Mouse (Mus musculus) liver, embryonic 14.5 days (tissue): ENCODE measurements at regions not wholly inside any gene's neighbourhood (a gene's known extent, or its start where the extent isn't known, plus 50 kb on each side); places are given as distances from the start of the nearest gene placed in this dataset.

Experiments used
- ATAC-seq: fragments of 200-750 bp; cut with Nextera tagmentation; 2 replicates; pipeline ENCODE4 v1.8.0; 2017; ENCODE audit warnings: moderate number of reproducible peaks, mild to moderate bottlenecking, moderate library complexity; ENCODE audit not compliant: insufficient read depth
- DNase-seq, 3 experiments: peaks; one replicate each; pipeline ENCODE4 v3.0.0-alpha.2; 2012 to 2013; ENCODE audit warnings: low read depth in 3 of 3, low spot score in 3 of 3
- H3K27ac ChIP-seq: fragments of 300-500 bp; sonication (generic); 2 replicates; pipeline ENCODE4 v1.5.1; 2014; ENCODE audit warnings: moderate library complexity, mild to moderate bottlenecking, control low read depth, inconsistent platforms
- H3K27me3 ChIP-seq: fragments of 300-500 bp; sonication (generic); 2 replicates; pipeline ENCODE4 v1.6.1; 2014; ENCODE audit warnings: mild to moderate bottlenecking, low read length, moderate library complexity; ENCODE audit not compliant: control insufficient read depth, insufficient read depth
- H3K36me3 ChIP-seq: fragments of 300-500 bp; sonication (generic); replicated peaks from 2 replicates; pipeline ENCODE4 v1.6.1; 2014; ENCODE audit warnings: low read depth; ENCODE audit not compliant: control insufficient read depth, insufficient read depth
- H3K4me1 ChIP-seq, 2 experiments: fragments of 200-500 bp in 1 of 2; fragments of 300-500 bp in 1 of 2; sonication (generic) in 1 of 2; replicated peaks; 2 replicates each; pipeline ENCODE4 v1.6.1; 2012 to 2014; ENCODE audit warnings: antibody characterized with exemption in 1 of 2, inconsistent platforms in 1 of 2, low read length in 1 of 2; ENCODE audit not compliant: control insufficient read depth in 2 of 2, insufficient read depth in 2 of 2
- H3K4me2 ChIP-seq: fragments of 300-500 bp; sonication (generic); 2 replicates; pipeline ENCODE4 v1.6.1; 2014; ENCODE audit warnings: low read depth, mild to moderate bottlenecking, control low read depth, moderate library complexity
- H3K4me3 ChIP-seq, 2 experiments: fragments of 200-500 bp in 1 of 2; fragments of 300-500 bp in 1 of 2; sonication (generic) in 1 of 2; 2 replicates each; pipeline ENCODE4 v1.5.1; 2012 to 2014; ENCODE audit warnings: low read depth in 2 of 2, low read length in 2 of 2, mild to moderate bottlenecking in 2 of 2, control low read depth in 1 of 2, inconsistent platforms in 1 of 2, moderate library complexity in 1 of 2; ENCODE audit not compliant: insufficient read depth in 1 of 2
- H3K9ac ChIP-seq: fragments of 300-500 bp; sonication (generic); replicated peaks from 2 replicates; pipeline ENCODE4 v1.6.1; 2014; ENCODE audit warnings: mild to moderate bottlenecking, control low read depth, moderate library complexity
- H3K9me3 ChIP-seq: fragments of 300-500 bp; sonication (generic); 2 replicates; pipeline ENCODE4 v1.6.1; 2016; ENCODE audit warnings: low read length, mixed read lengths; ENCODE audit not compliant: control insufficient read depth
- CTCF ChIP-seq: IDR thresholded peaks from 2 replicates; pipeline ENCODE4 v1.5.1; 2016; ENCODE audit warnings: antibody characterized with exemption, low read depth, control low read depth
- EP300 ChIP-seq: IDR thresholded peaks from 2 replicates; pipeline ENCODE4 v1.6.1; 2016; ENCODE audit warnings: antibody characterized with exemption, low read depth
- WGBS: fragments of 180-500 bp; shearing (Covaris S2); extraction: QIAGEN DNeasy Blood & Tissue Kit; methylation state at CpG from one replicate; pipeline ENCODE4 v1.1.7; 2014; ENCODE audit not compliant: insufficient replicate concordance; 5-methylcytosine and 5-hydroxymethylcytosine counted together

DNA sequence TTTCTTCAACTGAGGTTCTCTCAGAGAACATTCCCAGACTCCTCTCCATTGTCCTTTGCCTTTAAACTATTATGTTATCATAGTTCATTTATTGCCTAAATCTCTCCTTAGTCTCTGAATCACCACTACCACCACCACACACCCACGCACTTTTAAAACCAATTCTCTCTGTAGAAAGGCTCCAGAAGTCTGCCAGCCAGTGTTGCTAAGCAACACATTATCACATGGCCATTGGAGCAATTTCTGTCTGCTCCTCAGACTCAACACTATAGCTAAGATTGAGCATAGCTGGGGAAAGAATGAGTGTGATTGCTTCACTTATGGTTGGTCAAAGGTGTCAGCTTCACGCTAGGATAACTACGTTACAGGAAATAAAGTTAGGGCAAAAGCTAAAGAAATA, 59.3 kb downstream of the Trap1a start:
- H3K9me3 ChIP-seq: no peaks in the 10 kb centered on the region
- no peak overlapping the region for H3K4me3 ChIP-seq
- H3K36me3 ChIP-seq: no peaks in the 10 kb centered on the region
- no peak overlapping the region for H3K9ac ChIP-seq
- H3K4me1 ChIP-seq: no peaks in the 10 kb centered on the region
- no peak for TF ChIP-seq CTCF
- no peak for TF ChIP-seq EP300
- 46% methylated on average over 3 of the region's 3 CpGs for WGBS
- no peaks in the 10 kb centered on the region for H3K27me3 ChIP-seq
- no peak for ATAC-seq
- no peak overlapping the region for H3K4me2 ChIP-seq
- H3K27ac ChIP-seq: no peak overlapping the region
- DNase-seq: no peak

DNA sequence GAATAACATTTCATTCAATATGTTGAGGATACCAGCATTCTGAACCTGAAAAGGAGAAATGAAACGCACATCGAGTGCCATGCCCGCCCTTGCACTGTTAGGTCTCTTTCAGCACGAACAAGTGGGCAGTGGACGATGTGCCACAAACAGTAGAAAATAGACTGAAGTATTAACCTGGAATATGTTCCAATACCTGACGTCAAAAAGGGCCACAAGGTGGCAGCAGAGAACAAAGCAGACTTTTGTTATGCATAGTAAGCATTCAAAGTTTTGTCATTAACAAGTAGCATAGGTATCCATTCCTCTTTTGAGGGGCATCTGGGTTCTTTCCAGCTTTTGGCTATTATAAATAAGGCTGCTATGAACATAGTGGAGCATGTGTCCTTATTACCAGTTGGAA, 63.5 kb upstream of the D330045A20Rik start:
- no peak overlapping the region for H3K9ac ChIP-seq
- ATAC-seq (no peak), DNase-seq (peak in 2 of 3 experiments; percentile 15 to 24)
- no peaks in the 10 kb centered on the region for H3K36me3 ChIP-seq
- TF ChIP-seq CTCF (peak; percentile 63), EP300 (no peak)
- no peaks in the 10 kb centered on the region for H3K9me3 ChIP-seq
- no peaks in the 10 kb centered on the region for H3K27me3 ChIP-seq
- WGBS: 36% methylated on average over 6 of the region's 6 CpGs
- H3K27ac ChIP-seq: no peak overlapping the region
- H3K4me2 ChIP-seq: no peak overlapping the region
- no peak overlapping the region for H3K4me3 ChIP-seq
- H3K4me1 ChIP-seq: no peaks in the 10 kb centered on the region

DNA sequence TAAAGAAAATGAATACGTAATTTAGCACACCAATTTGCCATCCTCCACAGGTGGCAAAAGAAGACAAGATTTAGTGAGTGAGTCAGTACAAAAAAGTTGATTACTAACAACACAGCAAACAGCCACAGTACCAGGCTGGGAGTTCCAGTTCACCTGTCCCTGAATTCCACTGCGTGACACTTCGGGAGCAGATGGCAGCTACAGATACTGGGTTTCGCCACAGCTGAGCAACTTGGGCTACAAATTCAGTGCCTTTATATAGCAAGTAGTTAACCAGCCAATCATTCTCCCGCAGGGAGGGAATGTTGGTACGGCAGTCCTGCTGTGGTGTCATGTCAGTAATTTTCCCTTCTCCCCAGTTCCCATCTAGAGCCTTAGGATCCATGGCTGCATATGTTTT, 60.3 kb upstream of the D330045A20Rik start:
- 53% methylated on average over 6 of the region's 6 CpGs for WGBS
- Histone ChIP-seq H3K4me2 (no peak overlapping the region), H3K27me3 (no peaks in the 10 kb centered on the region), H3K4me3 (no peak overlapping the region), H3K36me3 (no peaks in the 10 kb centered on the region), H3K9me3 (no peaks in the 10 kb centered on the region), H3K27ac (no peak overlapping the region), H3K4me1 (no peaks in the 10 kb centered on the region), H3K9ac (no peak overlapping the region)
- no peak for TF ChIP-seq EP300
- TF ChIP-seq CTCF: no peak
- ATAC-seq (no peak), DNase-seq (no peak)

DNA sequence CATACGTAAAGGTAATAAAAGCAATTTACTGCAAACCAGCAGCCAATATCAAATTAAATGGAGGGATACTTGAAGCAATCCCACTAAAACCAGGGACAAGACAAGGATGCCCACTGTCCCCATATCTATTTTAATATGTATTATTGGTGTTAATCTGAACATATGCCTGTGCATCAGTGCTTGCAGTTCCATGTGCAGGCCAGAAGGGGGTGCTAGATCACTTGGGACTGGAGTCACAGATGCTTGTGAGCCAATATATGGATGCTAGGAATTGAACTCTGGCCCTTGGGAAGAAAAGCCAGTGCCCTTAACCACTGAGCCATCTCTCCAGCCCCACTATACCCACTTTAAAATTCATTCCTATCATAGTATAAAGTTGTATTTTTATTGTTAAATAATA, 55.9 kb upstream of the D330045A20Rik start:
- Histone ChIP-seq H3K27ac (no peak overlapping the region), H3K27me3 (no peaks in the 10 kb centered on the region), H3K36me3 (no peaks in the 10 kb centered on the region), H3K9me3 (no peaks in the 10 kb centered on the region), H3K9ac (no peak overlapping the region), H3K4me2 (no peak overlapping the region), H3K4me3 (no peak overlapping the region), H3K4me1 (no peaks in the 10 kb centered on the region)
- ATAC-seq (no peak), DNase-seq (no peak)
- TF ChIP-seq EP300: no peak
- peak; percentile 73 for TF ChIP-seq CTCF
- 69% methylated on average over 1 of the region's 1 CpGs for WGBS
